ENCODE assay signal across 27 mouse cellular contexts in the genomic region with DNA sequence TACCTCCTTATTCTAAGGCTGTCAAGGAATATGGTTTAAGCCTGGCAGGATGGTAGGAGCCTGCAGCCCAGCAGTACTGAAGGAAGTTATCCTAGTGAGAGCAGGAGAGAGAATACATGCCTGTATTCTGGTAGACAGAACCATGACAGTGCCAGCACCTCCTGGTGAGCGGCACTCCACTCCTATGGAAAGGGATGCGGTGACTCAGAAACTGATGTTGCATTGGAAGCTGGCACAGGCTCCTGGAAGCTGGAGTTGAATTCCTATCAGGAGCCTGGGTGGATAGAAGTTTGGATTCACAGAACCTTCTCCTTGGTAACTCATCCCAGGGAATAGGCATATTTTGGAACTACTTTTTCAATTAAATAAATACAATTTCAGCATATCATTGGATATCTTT. TPM values are rescaled to one million over a fixed set of nuclear protein-coding genes. Genes with fewer than 3 reads are reported as not detected.
"Had no signal": no experiment of that assay in that cellular context is flagged by ENCODE, and none has a peak within 500 bp of the region (broad histone marks: within the 10 kb centered on the region; RNA-seq: fewer than 3 reads in every experiment).

No protein-coding gene starts in this region.

- ATAC-seq: hindbrain, embryonic 16.5 days; inflammation-experienced regulatory T-cells, adult 6 months; intestine, embryonic 15.5 days; intestine, postnatal 0 days; liver, embryonic 12.5 days had no signal

- H3K4me1 ChIP-seq: heart, embryonic 12.5 days; hindbrain, embryonic 10.5 days; hindbrain, embryonic 12.5 days; intestine, embryonic 15.5 days; limb, embryonic 15.5 days; liver, embryonic 12.5 days had no signal

- DNase-seq: gastrocnemius, adult 2 months; gastrocnemius, postnatal 10 days; gastrocnemius, postnatal 25 days; heart, adult 18-20 months; heart, postnatal 10 days; heart, postnatal 4 days; kidney, adult 18-20 months; kidney, adult 8-10 months; kidney, postnatal 10 days; kidney, postnatal 25 days; kidney, postnatal 4 days; layer of hippocampus, adult 9-11 months; layer of hippocampus, postnatal 36 days; left cerebral cortex, postnatal 4 days had no signal

- H3K4me3 ChIP-seq: gastrocnemius, adult 2 months; heart, embryonic 12.5 days; hindbrain, embryonic 10.5 days; hindbrain, embryonic 12.5 days; intestine, embryonic 15.5 days; layer of hippocampus, adult 2 months; limb, embryonic 13.5 days; limb, embryonic 15.5 days; liver, embryonic 12.5 days had no signal

RNA-seq across cellular contexts. Expression of a gene that starts 30.7 kb away (rescaled TPM):
- total RNA-seq: granulocyte monocyte progenitor cell, adult 5-6 weeks; liver, adult 2 months had no signal
- polyA plus RNA-seq: inflammation-experienced regulatory T-cells, adult 6 months had no signal
